Comparison of ENCODE assay signal across 13 mouse cellular contexts in genomic region chr12:100998564-100998962, GRCm38 (mm10). TPM values are rescaled to one million over a fixed set of nuclear protein-coding genes. Genes with fewer than 3 reads are reported as not detected.
A peak's percentile ranks its signal among the peaks of the same experiment; 100 is the strongest.
DNase-seq lines count a peak whose midpoint lies in the region; ATAC-seq lines count a peak whose summit lies in the region.
"Had no signal": no experiment of that assay in that cellular context is flagged by ENCODE, and none has a peak within 500 bp of the region (broad histone marks: within the 10 kb centered on the region; RNA-seq: fewer than 3 reads in every experiment).

No protein-coding gene starts in this region.

- H3K4me2 ChIP-seq in kidney, embryonic 15.5 days: no peak overlapping the region
- no peak overlapping the region for H3K4me2 ChIP-seq in intestine, embryonic 15.5 days (replicated peaks)
- H3K4me2 ChIP-seq: limb, embryonic 15.5 days had no signal

- peaks cover 100% of the 10 kb centered on the region for H3K4me1 ChIP-seq in kidney, embryonic 15.5 days
- peaks cover 99% of the 10 kb centered on the region for H3K4me1 ChIP-seq in embryonic facial prominence, embryonic 10.5 days
- peaks cover 54% of the 10 kb centered on the region for H3K4me1 ChIP-seq in intestine, embryonic 15.5 days (replicated peaks)

- 47% methylated on average over 8 of the region's 8 CpGs for WGBS in kidney, embryonic 15.5 days
- WGBS in embryonic facial prominence, embryonic 10.5 days: 46% methylated on average over 8 of the region's 8 CpGs
- WGBS in intestine, embryonic 15.5 days: 27% methylated on average over 8 of the region's 8 CpGs

- no peak overlapping the region for H3K9ac ChIP-seq in kidney, embryonic 15.5 days
- no peak overlapping the region for H3K9ac ChIP-seq in intestine, embryonic 15.5 days
- H3K9ac ChIP-seq: limb, embryonic 15.5 days had no signal

- no peak for ATAC-seq in kidney, embryonic 15.5 days (replicated peaks; ENCODE audit: low FRiP score)
- 0 out of 2 replicates have a peak, but pooled peaks have one; percentile 4 for ATAC-seq in intestine, embryonic 15.5 days
- peak; percentile 12 for ATAC-seq in megakaryocyte-erythroid progenitor cell, adult 5-6 weeks (replicated peaks; ENCODE audit: low FRiP score, low TSS enrichment, poor library complexity, severe bottlenecking)

- H3K27ac ChIP-seq in kidney, embryonic 15.5 days: 0 out of 2 replicates have a peak overlapping the region, but pooled peaks have one; percentile 15
- H3K27ac ChIP-seq in embryonic facial prominence, embryonic 10.5 days (replicated peaks): peak overlapping the region; percentile 52
- H3K27ac ChIP-seq in intestine, embryonic 15.5 days: peak overlapping the region; percentile 66
- H3K27ac ChIP-seq: limb, embryonic 15.5 days had no signal

- H3K36me3 ChIP-seq in kidney, embryonic 15.5 days: no peaks in the 10 kb centered on the region
- no peaks in the 10 kb centered on the region; the same call in 1 of the 2 replicates for H3K36me3 ChIP-seq in embryonic facial prominence, embryonic 10.5 days (replicated peaks)
- H3K36me3 ChIP-seq in intestine, embryonic 15.5 days: no peaks in the 10 kb centered on the region
- H3K36me3 ChIP-seq: limb, embryonic 15.5 days had no signal

- no peak overlapping the region for H3K4me3 ChIP-seq in kidney, embryonic 15.5 days (replicated peaks)
- 0 out of 2 replicates have a peak overlapping the region, but pooled peaks have one; percentile 5 for H3K4me3 ChIP-seq in embryonic facial prominence, embryonic 10.5 days
- H3K4me3 ChIP-seq in intestine, embryonic 15.5 days (replicated peaks): no peak overlapping the region
- H3K4me3 ChIP-seq: limb, embryonic 15.5 days; megakaryocyte, embryonic 14.5 days had no signal

- no peaks in the 10 kb centered on the region for H3K9me3 ChIP-seq in kidney, embryonic 15.5 days (replicated peaks)
- H3K9me3 ChIP-seq in embryonic facial prominence, embryonic 10.5 days: no peaks in the 10 kb centered on the region
- no peaks in the 10 kb centered on the region for H3K9me3 ChIP-seq in intestine, embryonic 15.5 days
- H3K9me3 ChIP-seq: limb, embryonic 15.5 days; megakaryocyte, embryonic 14.5 days had no signal

- no peak for DNase-seq in kidney, adult 8-10 months
- no peak for DNase-seq in embryonic facial prominence, embryonic 10.5 days (ENCODE audit: low spot score)
- DNase-seq in cerebellum, postnatal 25 days: no peak
- no peak for DNase-seq in frontal cortex, postnatal 10 days (ENCODE audit: low spot score in 2 of 2)
- DNase-seq: adrenal gland, postnatal 14 days; cerebellum, adult 11 months; gastrocnemius, postnatal 10 days; kidney, postnatal 14 days had no signal

- H3K27me3 ChIP-seq in kidney, embryonic 15.5 days: no peaks in the 10 kb centered on the region
- peaks cover 53% of the 10 kb centered on the region for H3K27me3 ChIP-seq in embryonic facial prominence, embryonic 10.5 days (replicated peaks; ENCODE audit: low read depth, poor library complexity, severe bottlenecking)
- no peaks in the 10 kb centered on the region for H3K27me3 ChIP-seq in intestine, embryonic 15.5 days (replicated peaks)
- H3K27me3 ChIP-seq: limb, embryonic 15.5 days had no signal

RNA-seq across cellular contexts. Expression of gene Ccdc88c, which starts 30.3 kb away (rescaled TPM):
- polyA plus RNA-seq in kidney, embryonic 15.5 days (2015; fragmentation: Nextera tagmentation; extraction: Ambion mirVana): 12.5 and 12.7 TPM in 2 replicates
- 10.8 and 12.5 TPM in 2 replicates for polyA plus RNA-seq in embryonic facial prominence, embryonic 10.5 days (2016; fragmentation: Nextera tagmentation; extraction: Ambion mirVana)
- polyA plus RNA-seq in intestine, embryonic 15.5 days (2015; fragmentation: Nextera tagmentation; extraction: Ambion mirVana): 13.6 and 14.9 TPM in 2 replicates
- total RNA-seq in megakaryocyte-erythroid progenitor cell, adult 5-6 weeks (2014; fragmentation: Nextera tagmentation): 57.8 and 68.4 TPM in 2 replicates
- total RNA-seq in megakaryocyte-erythroid progenitor cell, adult 5-6 weeks (2017): 66.9 and 100 TPM in 2 replicates

Comparison
In these comparisons a context has a peak if more than half of its experiments do, and no peak if none do; other contexts are left out.
1. H3K27ac ChIP-seq: peak in every context shown above with its lines; median percentile 66 in intestine, embryonic 15.5 days; 52 in embryonic facial prominence, embryonic 10.5 days; 15 in kidney, embryonic 15.5 days.